Mouse (Mus musculus) kidney, postnatal 4 days (tissue): ENCODE measurements around the gene B3gat3.
"Not testable (repeated sequence)": the region's sequence is repeated elsewhere in the genome, so short reads cannot be mapped to it uniquely, and the experiment has no call there.

ENCODE experiments used
- DNase-seq, 2 experiments: peaks; one replicate each; pipeline ENCODE4 v3.0.0; 2021; ENCODE audit warnings: mixed read lengths in 2 of 2

The B3gat3 gene

DNA sequence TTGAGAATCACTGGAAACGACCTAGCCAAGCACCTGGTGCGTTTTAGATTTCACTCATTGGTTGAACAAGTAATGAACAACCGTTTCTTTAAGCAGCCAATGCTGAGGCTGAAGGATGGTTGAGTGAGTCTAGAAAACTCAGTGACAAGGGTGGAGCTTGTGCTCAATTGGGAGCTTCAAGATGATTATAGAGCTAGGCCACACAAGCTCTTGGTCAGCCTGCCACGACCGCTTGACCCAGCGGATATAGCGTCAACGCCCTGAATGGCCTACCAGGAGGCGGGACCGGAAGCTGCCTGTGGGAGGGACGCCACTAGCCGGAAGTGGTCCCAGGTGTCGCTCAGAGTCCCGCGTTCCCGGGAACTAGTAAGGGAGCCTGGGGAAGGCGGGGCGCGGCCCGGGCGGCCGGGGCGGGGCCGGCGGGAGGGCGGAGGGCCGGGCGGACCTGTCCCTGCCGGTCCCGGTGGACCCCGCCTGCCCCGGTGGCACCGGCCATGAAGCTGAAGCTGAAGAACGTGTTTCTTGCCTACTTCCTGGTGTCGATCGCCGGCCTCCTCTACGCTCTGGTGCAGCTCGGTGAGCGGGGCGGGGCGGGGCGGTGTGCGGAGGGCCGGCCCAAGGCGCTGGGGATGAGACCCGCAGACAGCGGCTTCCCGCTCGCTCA is at the start of gene B3gat3:
Gene B3gat3, plus strand, starts transcription at position 302 of the 664 bp plus-strand sequence.
- DNase-seq, result peak; percentile 97 to 98

DNA sequence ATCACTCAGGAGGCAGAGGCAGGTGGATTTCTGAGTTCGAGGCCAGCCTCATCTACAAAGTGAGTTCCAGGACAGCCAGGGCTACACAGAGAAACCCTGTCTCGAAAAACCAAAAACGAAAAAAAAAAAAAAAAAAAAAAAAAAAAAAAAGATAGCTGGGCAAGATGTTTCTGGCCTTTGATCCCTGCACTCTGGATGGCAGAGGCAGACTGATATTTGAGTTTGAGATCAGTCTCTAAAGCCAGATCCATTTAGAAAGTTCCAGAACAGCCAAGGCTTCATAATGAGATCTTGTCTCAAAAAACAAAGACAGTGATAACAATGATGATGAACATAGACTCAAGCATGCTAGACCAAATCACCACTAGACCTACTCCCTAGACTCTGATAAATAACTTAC is 49.8 kb upstream of the B3gat3 start:
- not testable (repeated sequence) for DNase-seq

DNA sequence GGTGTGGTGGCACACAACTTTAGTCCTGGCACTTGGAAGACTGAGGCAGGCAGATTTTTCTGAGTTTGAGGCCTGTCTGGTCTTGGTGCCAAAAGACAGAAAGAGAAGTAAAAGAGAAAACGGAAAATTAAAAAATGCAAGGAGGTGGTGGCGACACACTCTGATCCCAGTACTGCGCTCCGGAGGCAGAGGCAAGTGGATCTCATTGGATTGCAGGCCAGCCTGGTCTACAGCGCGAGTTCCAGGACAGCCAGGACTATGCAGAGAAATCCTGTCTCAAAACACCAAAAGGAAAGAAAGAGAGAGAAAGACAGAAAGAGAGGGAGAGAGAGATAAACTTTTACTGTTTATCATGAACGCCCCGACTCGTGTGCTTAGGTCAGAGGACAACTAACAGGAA is 49.3 kb upstream of the B3gat3 start:
- no peak for DNase-seq

DNA sequence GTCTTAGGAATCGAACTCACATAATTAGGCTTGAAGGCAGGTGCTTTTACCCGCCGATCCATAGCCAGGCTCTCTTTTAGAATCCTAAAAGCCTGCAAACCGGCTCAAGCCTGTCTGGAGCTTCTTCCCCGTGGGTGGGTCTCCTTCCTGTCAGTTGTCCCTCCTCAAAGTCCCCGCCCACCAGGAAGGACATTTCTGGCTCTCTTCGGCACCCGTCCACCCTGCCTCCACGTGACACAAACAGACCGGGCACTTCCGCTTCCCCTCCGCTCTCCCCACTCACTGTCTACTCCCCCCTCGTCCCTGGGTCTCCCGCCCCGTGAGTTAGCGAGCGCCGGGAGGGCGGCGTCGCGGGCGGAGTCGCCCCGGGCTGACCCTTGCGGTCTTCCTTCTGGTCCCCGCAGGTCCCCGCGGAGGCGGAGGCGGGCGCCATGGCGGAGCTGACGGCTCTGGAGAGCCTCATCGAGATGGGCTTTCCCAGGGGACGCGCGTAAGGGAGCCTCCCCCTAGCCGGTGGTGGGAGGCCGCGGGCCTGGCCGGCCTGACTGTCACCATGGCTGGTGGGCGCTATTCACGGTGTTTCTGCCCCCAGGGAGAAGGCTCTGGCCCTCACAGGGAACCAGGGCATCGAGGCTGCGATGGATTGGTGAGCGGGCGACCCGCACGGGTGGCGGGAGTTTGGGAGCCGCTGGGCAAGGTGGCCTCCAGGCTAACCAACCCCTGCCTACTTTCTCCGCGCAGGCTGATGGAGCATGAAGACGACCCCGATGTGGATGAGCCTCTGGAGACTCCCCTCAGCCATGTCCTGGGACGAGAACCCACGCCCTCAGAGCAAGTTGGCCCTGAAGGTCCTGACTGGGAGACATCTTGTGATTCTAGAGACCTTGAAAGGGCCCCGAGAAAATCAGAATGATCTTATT is 48.6 kb upstream of the B3gat3 start, which contains the start of gene Ubxn1:
Gene Ubxn1, plus strand, starts transcription at position 230 of the 920 bp plus-strand sequence.
- peak; percentile 95 to 97 for DNase-seq

DNA sequence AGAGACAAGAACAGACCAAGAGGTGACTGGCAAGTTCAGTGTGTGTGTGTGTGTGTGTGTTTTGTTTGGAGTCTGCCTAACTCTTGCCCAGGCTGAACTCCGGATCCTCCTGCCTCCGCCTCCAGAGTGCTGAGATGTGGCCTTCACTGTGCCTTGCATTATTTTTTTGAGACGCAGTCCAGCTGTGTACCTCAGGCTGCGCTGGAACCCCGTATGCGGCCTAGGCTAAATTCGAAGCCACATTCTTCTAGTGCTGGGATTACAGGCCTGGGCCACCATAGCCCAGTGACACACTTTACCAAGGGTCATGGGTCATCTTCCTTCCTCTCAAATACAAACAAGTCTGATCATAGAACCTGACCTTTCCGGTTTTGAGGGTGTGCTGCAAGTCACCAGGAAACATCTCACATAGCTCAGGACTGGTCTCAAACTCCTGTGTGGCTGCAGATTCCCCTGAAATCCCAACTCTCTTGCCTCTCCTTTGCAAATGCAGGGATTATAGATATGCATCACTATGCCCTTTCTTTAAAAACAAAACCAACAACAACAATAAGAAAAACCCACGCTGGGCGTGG is 47.8 kb upstream of the B3gat3 start:
- DNase-seq, result no peak

DNA sequence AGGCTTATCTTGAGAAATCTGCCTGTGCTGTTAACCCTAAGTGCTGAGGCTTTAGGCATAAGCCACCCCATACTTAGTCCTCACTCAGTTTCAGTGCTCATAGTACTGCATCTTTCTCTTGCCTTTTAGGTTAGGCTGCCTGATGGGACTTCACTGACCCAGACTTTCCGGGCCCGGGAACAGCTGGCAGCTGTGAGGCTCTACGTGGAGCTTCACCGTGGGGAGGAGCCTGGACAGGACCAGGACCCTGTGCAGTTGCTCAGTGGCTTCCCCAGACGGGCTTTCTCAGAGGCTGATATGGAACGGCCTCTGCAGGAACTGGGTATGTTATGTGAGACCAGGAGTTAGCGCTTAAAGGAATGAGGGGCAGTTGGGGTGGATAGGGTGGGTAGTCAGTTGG is 45.1 kb upstream of the B3gat3 start:
- DNase-seq, result no peak

DNA sequence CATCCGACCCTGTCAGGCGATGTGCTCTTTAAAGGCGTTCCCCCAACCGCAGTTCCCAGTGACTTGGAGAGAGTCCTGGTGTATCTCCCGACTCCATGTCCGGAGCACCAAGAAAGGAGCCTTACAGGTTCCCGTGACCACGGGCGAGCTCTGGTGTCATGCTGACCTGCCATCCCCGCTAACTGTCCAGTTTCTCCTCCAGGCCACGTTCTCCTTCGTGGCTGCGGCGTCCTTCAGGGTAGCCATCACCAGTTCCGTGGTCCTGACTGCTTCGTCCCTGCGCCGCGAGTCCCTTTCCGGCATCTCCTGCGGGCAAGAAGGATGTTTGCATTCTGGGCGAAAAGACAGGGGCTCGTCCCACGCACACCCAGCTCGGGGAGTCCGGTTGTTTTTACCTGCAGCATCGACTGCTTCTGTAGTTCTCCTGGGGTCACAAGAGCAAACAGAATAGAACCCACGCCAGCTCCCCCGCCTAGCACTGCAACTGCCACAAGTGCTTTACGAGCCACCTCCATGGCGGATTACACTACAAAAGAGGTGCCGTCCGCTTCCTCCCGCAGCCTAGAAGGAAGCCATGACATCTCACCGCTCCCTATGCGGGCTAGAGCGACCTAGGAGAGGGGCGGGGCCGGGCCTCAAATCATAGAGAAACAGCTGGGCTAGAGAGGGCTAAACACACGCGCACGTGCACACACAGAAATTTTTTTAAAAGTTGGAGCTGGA is 39.7 kb upstream of the B3gat3 start, which contains the start of gene Uqcc3:
Gene Uqcc3, minus strand, starts transcription at position 613 of the 723 bp plus-strand sequence.
- DNase-seq, result peak; percentile 90 to 95

DNA sequence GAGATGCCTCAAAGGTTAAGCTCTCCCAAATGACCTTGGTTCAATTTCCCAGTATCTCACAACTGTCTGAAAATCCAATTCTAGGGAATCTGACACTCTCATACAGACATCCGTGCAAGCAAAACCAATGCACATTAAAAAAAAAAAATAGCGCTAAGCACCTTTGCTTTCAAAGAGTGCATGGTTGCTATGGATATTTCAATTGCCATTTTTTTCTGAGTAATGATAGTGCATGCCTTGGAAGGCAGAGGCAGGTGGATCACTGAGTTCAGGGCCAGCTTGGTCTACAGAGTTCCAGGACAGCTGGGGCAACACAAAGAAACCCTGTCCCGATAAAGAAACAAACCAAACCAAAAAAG is 39.2 kb upstream of the B3gat3 start:
- DNase-seq, result no peak

DNA sequence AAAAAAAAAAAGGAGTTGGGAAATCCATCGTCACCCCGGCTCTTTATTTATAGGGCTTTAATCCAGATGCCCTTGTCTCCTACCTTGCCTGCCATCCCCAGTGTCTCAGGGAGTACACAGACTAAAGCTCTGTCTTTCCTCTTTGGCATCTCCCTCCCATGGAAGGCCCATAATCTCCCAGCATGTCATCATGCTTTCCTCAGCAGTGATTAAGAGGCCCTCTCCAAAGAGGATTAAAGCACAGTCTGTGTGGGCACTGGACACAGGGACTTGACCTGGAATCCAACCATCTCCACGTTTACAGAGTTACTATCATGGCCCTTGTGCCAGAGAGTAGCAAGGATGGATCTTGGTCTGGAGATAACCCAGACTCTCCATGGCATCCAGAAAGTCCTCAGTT is 36.6 kb upstream of the B3gat3 start, which contains the start of the genes Lbhd1 and Gm49403:
Gene Lbhd1, plus strand, starts transcription at position 117 of the 400 bp plus-strand sequence.
Gene Gm49403, plus strand, starts transcription at position 315 of the 400 bp plus-strand sequence.
- DNase-seq, result no peak

DNA sequence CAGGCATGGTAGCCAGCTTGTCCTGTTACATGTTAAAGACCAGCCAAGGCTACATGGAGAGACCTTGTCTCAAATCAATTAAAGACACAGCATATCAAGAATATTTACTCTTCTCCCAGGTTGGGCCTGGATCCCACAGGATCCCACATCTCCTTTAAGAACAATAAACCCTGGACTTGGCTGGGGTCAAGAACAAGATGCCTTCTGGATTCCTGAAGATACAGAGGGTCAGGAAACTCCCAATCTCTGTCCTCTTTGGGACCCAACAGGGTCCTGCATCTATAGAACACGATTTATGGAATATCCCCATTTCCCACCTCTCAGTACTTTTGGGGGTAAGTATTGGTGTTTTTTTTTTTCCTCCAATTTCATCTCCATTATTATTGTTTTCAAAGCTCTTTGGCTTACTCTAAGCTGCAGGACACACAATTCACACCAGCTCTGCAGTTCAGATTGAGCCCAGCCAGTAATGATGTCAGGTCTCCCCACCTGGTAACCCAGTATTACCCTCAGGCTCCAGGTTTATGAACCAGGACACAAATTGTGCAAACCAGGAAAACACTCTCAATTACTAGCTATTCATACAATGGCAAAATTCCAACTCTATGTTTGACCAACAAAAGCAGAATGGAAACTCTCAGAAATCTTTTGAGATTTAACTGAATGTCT is 33.1 kb upstream of the B3gat3 start:
- DNase-seq, result no peak

DNA sequence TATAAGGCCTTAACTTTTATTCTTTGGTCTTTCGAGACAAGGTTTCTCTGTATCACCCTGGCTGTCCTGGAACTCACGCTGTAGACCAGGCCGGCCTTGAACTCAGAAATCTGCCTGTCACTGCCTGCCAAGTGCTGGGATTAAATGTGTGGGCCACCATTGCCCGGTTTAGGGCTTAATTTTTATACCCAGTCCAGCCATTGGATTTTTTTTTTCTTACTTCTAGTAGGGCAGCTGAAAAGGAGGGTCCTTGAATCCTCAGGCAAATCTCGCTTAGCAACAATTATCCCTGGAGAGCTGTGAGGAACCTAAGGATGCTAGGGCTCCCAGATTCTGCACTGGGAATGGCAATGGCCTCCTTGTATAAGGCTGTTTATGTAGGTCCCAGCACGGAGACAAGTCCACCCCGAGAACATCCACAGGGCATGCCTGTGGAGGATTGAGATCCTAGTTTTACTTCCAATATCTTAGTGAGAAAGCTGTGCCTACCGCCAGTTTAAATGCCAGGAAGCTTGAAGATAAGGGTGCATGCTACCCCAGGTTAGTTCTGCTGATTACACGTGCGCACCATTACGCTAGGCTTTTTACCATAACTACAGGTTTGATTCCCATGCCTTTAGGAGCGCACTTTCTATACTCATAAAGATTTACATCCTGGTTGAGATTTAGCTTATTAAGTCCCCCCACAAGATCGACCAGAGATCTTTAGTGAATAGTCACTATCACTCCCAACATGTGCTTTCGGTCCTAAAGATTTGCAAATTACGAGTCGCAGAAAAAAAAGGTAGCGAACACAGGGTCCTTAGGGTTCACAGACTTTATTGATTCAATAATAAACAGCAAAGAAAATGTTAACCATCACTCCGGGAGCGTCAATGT is 32.4 kb upstream of the B3gat3 start:
- DNase-seq, result no peak

DNA sequence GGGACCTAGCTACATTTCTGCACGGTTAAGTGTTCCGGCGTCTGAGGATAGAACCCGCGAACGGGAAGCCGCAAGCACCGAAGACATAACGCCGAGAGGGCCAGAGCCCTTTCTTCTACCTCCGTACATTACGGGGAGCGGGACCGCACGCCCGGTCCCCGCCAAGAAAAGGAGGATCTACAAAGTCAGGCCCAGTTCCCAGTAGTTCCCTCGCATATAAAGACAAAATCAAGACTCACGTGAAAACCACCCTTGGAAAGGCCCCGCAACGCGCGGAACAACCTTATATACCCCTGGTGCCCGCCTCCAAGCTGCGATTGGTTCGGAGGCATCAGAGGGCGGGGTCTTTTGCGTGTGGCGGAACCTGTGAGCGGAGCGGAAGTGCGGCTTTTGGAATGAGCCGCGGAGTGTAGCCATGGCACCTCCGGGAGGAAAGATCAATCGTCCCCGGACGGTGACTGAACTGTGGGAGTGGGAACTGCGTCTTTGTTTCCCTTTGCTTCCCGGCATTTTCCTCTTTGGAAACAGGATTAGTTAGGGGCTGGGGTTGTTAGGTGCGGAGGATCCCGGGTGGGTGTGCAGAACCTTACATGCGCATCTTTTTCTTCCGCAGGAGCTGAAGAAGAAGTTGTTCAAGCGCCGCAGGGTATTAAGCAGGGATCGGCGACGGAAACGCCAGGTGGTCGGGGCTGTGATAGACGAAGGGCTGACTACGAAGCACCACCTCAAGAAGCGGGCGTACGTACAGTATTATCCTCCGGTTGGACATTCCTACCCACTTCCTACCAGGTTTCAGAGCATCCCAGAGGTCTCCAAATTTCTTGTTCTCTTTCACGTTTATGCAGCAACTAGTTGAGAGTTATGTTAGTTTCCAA is 31.4 kb upstream of the B3gat3 start, which contains the start of the genes 1810009A15Rik and Gm49416:
Gene 1810009A15Rik, plus strand, starts transcription at position 343 of the 875 bp plus-strand sequence.
Gene Gm49416, plus strand, starts transcription at position 416 of the 875 bp plus-strand sequence.
- DNase-seq, result peak; percentile 95 to 98

DNA sequence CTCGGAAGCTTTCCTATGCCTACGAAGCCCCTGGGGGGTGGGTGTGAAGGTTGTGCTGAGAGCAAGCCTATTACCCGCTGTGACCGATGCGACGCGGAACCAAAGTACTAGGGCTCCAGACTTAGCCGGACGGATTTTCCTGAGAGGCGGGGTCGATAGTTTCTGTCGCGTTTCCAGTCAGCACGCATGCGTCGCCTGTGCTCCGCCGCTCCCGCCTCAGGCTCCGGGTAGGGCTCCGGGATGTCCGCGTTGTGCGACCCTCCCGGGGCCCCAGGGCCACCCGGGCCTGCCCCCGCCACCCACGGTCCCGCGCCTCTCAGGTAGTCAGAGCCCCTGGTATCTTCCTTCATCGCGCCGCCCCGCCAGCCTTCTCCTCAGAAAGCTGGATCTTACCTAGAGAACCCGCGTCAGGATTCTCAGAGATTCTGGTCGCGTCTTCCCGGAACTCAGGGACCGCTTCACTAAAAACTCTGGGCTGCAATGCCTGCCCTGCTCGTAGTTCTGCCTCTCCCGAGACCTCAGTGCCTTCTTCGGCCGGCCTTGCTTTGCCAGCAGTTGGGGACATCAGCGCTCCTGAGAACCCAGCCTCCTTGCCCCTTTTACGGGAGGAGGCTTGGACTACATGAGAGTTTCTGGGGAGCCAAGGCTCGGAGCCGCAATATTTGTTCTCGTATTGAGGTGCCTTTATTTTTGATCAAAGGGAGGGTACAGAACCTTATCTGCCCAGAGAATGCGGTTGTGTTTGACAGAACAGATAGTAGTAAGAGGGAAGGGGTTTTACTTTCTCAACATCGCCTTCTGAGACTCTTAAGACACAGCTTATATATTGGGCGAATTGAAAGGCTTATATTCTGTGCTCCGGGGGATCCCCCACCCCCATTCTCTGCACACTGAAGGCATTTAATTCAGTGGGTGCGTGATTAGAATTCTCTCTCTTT is 27.1 kb upstream of the B3gat3 start, which contains the start of gene Ints5:
Gene Ints5, plus strand, starts transcription at position 177 of the 938 bp plus-strand sequence.
- peak; percentile 89 to 91 for DNase-seq

DNA sequence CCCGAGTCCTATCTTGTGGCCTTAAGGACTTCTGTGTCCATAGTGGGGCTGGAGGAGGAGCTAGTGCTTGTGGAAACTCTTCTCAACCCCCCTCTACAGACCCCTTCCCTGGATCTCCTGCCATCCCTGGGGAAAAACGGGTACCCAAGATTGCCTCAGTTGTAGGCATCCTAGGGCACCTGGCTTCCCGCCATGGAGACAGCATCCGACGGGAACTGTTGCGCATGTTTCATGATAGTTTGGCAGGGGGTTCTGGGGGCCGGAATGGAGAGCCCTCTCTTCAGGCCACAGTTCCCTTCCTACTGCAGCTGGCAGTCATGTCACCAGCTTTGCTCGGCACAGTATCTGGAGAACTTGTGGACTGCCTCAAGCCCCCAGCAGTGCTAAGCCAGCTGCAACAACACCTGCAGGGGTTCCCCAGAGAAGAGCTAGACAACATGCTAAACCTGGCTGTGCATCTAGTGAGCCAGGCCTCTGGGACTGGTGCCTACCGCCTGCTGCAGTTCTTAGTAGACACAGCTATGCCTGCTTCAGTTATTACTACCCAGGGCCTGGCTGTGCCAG is 24.7 kb upstream of the B3gat3 start:
- DNase-seq, result no peak

DNA sequence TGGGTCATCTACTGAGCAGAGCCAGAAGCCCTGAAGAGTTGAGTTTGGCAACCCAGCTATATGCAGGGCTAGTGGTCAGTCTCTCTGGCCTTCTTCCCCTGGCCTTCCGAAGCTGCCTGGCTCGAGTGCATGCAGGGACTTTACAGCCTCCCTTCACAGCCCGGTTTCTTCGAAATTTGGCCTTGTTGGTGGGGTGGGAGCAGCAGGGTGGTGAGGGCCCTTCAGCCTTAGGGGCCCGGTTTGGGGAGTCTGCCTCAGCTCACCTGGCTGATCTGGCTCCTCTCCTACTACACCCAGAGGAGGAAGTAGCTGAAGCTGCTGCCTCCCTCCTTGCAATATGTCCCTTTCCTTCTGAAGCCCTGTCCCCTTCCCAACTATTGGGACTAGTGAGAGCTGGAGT is 23.9 kb upstream of the B3gat3 start:
- not testable (repeated sequence) for DNase-seq

DNA sequence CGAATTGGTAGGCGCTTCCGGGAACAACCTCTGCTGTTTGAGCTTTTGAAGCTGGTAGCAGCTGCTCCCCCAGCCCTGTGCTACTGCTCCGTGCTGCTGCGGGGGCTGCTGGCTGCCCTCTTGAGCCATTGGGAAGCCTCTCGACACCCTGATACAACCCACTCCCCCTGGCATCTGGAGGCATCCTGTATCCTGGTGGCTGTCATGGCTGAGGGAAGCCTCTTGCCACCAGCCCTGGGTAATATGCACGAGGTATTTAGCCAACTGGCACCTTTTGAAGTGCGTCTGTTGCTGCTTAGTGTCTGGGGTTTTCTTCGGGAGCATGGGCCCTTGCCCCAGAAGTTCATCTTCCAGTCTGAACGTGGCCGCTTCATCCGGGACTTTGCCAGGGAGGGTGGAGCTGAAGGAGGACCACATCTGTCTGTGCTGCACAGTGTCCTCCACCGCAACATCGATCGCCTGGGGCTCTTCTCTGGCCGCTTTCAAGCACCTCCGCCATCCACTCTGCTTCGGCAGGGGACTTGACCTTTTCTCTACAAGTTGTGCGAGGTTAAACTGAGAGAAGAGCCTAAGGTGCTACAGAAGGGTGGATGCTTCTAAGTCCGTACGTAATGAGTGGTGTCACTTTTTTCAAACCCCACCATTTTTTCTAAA is 22.8 kb upstream of the B3gat3 start:
- DNase-seq, result peak; percentile 70 to 77

DNA sequence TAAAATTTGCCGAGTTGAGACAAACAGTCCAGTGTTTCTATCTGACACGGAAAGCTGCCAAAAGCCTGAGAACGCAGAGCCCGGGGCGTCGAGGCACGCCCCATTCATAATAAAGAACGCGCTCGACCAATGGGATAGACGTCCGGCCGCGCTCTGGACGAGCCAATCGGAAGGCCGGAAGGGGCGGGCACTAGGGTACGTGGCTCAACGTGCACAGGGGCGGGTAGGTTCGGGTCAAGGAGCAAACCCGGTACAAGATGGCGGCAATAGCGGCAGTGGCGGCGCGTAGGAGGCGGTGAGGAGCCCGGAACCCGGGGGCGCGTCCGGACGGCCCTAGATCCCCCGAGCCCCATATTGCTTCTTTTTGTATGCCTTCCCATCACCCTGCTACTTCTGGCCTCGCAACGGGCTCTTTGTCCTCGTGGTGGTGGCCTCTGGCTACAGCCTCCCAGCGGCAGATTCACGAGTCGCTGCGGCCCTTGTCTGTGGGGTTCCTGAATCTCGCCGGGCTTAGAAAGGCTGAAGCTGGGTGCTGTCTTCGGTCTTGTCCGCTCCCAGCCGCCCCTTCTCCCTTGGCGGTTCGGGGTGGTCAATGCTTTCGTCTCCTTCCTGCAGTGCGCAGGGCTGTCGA is 22.2 kb upstream of the B3gat3 start, which contains the start of gene Ganab:
Gene Ganab, plus strand, starts transcription at position 207 of the 631 bp plus-strand sequence.
- DNase-seq, result peak; percentile 95 to 98
